Mouse (Mus musculus) right cerebral cortex, postnatal 4 days (tissue): ENCODE measurements around the gene Mymx.

Source experiments
- DNase-seq: peaks from one replicate; pipeline ENCODE4 v3.0.0-alpha.2; 2022

Mymx gene

GRCm38 (mm10) chr17:45589236-45589635 lies 12.7 kb downstream of the Mymx start:
- no peak for DNase-seq

DNA sequence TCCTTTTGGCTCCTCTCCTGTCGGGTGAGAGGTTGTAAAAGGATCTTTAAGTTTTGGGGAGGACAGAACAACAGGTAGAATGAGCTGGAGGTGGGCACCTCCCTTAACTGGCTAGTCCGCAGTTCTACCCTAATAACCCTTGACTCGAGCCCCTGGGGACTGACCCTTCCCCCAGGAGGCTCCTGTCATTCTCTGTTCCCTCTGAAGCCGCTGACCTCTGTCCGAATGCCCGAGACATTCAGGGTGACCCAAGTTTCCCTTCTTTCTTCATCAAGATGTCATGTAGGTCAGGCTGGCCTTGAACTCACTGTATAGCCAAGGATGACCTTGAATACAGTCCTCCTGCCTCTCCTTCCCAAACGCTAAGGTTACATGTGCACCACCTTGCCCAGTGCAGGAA lies 13.5 kb downstream of the Mymx start:
- DNase-seq = no peak

DNA sequence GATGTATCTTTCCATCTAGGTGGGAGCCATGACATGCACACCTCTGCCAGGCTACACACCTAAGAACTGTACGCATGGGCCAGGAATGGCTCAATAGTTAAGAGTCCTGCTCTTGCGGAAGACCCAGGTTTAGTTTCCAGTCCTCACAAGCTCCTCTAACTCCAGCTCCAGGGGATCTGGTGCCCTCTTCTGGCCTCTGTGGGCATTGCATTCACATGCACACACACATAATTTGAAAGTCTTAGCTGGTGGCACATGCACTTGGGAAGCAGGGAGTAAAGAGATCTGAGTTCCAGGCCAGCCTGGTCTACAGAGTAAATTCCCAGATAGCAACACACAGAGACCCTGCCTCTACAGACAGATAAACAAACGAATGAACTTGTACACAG lies 15.5 kb downstream of the Mymx start:
- DNase-seq = no peak

DNA sequence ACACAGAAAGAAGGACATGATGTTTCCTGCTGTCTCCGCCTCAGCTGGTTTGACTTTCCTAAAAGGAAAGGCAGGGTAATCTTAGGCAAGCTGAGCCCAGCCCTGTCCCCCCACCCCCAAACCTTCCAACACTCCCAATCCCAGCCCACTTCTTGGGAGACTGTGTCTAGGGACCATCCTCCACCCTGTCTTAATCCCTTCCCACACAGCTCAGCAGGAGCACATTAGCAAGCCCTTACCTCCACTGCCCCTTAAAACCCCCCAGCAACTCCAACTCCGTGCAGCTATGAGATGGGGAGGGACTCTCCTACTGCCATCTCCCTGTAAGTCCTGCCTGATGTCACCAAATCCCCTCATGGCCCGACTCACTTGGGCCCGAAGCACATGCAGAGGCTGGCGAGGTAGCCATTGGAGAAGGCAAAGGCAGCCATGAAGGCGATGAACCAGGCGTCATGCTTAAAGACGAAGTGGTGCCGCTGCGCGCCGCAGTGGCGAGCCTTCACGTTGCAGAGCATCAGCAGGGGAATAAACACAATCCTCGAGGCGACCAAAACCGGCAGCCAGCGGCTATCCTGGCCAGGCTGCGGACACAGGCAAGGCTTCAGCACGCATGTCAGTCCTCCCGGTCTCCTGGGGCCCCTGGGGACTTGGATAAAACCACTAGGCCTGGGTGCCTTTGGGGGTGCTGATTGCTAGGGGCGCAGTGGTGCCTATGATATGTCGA lies 16.0 kb downstream of the Mymx start:
- no peak for DNase-seq

- peak; percentile 80 for DNase-seq
Measured at GRCm38 (mm10) chr17:45584939-45585678, 16.8 kb downstream of the Mymx start.

DNA sequence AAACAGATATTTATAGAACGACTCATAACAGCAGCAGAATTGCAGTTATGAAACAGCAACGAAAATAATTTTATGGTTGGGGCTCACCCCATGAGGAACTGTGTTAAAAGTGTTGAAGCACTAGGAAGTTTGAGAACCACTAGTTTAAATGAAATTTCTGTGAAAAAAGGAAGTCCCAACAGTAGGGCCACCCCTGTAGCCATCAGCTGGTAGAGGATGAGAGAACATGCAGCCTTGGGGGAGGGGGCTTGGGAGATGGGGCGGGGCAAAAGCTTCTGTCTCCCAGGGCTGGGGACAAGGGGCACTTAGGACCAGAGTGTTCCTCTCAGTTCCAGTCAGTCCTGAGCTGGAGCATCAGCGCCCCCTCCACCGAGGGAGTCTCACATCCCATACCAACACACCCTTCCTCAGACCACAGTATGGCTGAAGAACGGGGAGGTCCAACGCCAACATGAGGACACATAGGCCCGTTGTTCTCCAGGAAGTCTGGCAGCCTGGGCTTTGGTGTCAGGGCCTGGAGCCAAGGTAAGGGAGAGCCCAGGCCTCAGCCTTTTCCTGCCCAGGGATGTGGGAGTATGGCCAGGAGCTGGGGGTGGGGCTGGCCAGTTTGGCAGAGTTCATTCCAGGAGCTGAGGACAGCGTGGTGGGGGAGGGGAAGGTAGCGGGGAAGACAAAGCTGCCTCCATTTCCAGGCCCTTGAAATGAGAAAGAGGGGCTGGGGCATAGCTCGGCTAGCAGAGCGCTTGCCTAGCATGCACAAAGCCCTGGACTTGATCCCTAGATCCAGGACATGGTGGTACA lies 17.6 kb downstream of the Mymx start:
- peak; percentile 74 for DNase-seq

GRCm38 (mm10) chr17:45582715-45583355 lies 19.1 kb downstream of the Mymx start:
- DNase-seq = no peak

- no peak for DNase-seq
Measured at GRCm38 (mm10) chr17:45582188-45582587, 19.7 kb downstream of the Mymx start.

GRCm38 (mm10) chr17:45581567-45581983 lies 20.3 kb downstream of the Mymx start:
- peak; percentile 58 for DNase-seq

- DNase-seq = no peak
Measured at GRCm38 (mm10) chr17:45580958-45581477, 20.9 kb downstream of the Mymx start.

DNA sequence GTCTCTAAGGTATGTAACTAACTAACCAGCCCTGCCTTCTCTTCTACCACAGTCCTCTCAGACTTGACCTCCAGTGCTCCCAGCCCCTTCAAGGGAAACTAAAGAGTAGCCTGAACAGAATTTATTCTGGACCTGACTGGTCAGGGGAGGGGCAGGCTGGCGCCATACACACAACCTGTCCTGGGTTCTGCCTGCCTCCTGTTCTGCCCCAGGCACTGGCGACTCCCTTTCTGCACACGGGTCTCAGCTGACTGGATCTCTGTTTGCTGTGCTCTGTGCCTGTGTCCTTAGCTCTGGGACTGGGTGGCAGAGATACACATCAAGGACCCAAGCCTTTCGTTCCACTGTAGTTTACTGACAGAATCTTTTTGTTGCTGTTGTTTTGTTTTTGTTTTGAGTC lies 22.3 kb downstream of the Mymx start:
- no peak for DNase-seq

GRCm38 (mm10) chr17:45578843-45579242 lies 23.1 kb downstream of the Mymx start:
- DNase-seq = no peak

GRCm38 (mm10) chr17:45578242-45578641 lies 23.7 kb downstream of the Mymx start:
- no peak for DNase-seq

DNA sequence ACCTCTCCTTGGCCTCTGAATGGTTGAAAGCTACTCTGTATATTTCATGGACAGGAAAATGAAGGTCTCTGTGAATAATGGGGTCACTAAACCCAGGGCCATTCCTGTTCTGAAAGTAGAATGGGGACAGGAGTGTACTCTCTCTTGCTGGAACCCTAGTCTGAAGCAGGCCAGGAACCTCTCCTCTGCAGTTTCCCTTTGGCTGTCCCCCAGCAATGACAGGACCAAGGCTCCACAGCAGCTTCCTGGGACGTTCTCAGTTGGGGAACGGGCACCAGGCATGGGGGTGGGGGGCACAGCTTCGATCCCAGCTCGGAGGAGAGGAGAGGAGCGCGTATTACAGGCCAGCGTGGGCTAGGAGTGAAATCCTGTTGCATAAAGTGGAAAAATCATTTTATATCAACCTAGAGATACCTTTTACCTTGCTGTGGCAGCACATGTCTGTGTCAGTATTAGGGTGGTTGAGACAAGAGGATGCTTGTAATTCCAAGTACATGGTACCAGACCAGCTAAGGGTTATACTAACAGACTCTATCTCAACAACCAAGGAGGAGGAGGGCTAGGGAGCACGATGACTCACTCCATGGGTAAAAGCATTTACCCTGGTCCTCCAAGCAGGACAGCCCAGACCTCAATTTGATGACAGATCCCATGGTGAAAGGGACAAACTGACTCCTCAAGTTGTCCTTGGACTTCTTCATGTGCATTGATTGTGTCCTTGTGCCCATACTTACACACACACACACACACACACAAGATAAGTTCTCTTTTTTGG lies 26.6 kb downstream of the Mymx start:
- DNase-seq = no peak

- peak; percentile 77 for DNase-seq
Measured at GRCm38 (mm10) chr17:45574129-45574761, 27.7 kb downstream of the Mymx start.

DNA sequence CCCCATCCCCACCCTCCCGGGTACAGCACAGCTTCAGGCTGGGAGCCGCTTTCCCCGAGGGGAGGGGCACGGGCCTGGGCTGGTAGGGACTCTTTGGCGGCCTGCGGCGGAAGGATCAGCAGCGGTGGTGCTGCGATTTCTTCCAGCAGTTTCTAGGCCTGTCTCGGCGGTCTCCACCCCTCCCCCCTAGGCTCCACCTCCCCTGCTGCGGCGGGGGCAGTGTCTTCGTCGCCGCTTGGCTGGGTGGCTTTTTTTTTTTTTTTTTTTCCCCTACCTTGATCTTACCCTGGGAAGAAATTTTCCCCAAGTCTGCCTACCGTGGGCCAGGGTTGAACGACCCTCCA lies 28.1 kb downstream of the Mymx start:
- peak; percentile 97 for DNase-seq

DNA sequence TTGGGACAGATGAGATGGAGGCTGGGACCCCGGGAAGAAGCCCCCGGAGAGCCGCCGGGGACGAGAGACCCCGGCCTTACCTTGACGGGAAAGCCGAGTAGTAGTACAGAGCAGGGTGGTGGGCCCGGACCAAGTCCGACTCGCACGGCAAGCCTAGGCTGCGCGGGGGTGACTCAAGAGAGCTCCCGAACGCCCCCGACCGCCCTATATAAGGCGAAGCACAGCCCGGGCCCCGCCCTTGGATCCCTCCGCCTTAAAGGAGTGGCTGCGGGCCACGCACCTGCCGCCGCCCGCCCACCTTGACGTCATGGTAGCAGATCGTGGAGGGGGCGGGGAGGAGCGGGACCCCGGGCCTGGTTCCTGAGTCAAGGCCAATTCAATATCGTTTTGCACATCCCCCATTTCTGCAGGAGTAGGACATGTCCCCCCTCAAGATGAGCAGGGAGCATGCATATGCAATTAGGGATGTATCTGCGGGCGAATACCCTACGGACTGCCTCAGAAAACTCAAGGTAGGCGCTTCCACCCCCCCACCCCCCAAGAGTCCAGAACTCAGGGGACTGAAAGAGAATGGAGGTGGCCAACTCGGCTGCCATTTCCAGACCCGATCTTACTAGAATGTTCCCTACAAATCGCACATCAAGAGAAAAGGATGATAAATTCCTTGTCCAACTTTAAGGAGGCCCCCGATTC lies 28.7 kb downstream of the Mymx start, which contains the start of gene Hsp90ab1:
TSS of gene Hsp90ab1 (minus strand) at position 185 of the 693 bp plus-strand sequence.
- DNase-seq = peak; percentile 99

- DNase-seq = peak; percentile 76
Measured at GRCm38 (mm10) chr17:45572103-45573086, 29.5 kb downstream of the Mymx start.

DNA sequence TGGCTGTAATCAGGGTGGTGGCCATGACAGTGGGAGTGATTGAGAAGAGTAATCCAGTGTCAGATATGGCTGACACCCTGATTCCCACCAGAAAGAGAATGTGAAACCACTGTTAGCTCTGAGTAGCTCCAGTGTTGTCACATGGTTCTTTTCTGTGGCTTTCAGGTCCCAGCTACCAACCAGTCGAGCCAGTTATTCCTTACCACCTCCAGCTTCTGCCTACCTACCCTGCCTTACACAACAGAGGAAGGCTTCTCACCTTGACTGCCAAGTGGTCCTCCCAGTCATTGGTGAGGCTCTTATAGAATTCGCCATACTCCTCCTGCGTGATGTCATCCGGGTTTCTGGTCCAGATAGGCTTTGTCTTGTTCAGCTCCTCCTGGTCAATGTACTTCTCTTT lies 31.9 kb downstream of the Mymx start:
- no peak for DNase-seq

GRCm38 (mm10) chr17:45568990-45569389 lies 32.9 kb downstream of the Mymx start:
- DNase-seq = no peak
